Mouse (Mus musculus) G1E (cell line): Measurements from ENCODE around the gene Caln1.

Source experiments
- CTCF ChIP-seq: IDR thresholded peaks from 2 replicates; pipeline ENCODE4 v1.5.1; 2012; ENCODE audit warnings: low read depth, low read length, inconsistent platforms, mixed read lengths
- GATA1 ChIP-seq: IDR thresholded peaks from 2 replicates; pipeline ENCODE4 v1.6.1; 2012; ENCODE audit warnings: borderline replicate concordance, low read length, inconsistent platforms, mixed read lengths

DNA sequence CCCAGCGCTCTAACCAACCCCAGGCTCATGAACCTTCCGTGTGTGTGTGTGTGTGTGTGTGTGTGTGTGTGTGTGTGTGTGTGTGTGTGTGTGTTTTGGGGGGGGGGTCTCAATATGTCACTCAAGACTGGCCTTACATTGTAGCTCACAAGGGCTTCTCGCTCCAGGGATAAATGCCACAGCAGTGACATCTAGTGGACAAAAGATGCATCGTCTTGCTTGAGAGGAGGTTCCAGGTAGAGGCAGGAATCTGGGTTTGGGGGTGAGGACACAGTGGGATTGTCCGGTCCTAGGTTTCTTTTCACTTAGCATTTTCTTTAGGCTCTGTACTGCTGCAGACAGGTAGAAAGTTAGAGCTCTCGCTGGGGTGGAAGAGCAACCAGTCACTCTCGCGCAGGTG is 488.9 kb downstream of the Caln1 start:
- TF ChIP-seq CTCF, result no peak
- TF ChIP-seq GATA1, result no peak
